Mouse (Mus musculus) left cerebral cortex, adult 2 months (tissue): ENCODE results near the gene Cry2. TPM values are rescaled to one million over a fixed set of nuclear protein-coding genes. Genes with fewer than 3 reads are reported as not detected.

ENCODE experiments used
- DNase-seq, 2 experiments: peaks; one replicate each; pipeline ENCODE4 v3.0.0; 2021 to 2022; ENCODE audit warnings: low spot score in 2 of 2, mixed read lengths in 1 of 2; ENCODE audit errors: extremely low spot score in 1 of 2
- H3K27ac ChIP-seq: fragments of 200-600 bp; 2 replicates; pipeline ENCODE4 v1.8.1; 2022
- H3K4me3 ChIP-seq: fragments of 200-600 bp; 2 replicates; pipeline ENCODE4 v1.8.1; 2022
- CTCF ChIP-seq: fragments of 200-600 bp; IDR thresholded peaks from 2 replicates; pipeline ENCODE4 v1.8.1; 2022; ENCODE audit warnings: antibody characterized with exemption, mild to moderate bottlenecking, moderate library complexity
- intact Hi-C: fragments of 180-260 bp; cut with DNase I; formaldehyde crosslinking; loops from one replicate; pipeline ENCODE4 v1.15.1; 2025
- total RNA-seq, 2 experiments: library from RNA; stranded (reverse); gene quantifications; 2 replicates each; pipeline ENCODE4 v1.2.3; 2021

Cry2 gene
- total RNA-seq, 2 experiments from 2014 or later = 126 to 129 TPM

DNA sequence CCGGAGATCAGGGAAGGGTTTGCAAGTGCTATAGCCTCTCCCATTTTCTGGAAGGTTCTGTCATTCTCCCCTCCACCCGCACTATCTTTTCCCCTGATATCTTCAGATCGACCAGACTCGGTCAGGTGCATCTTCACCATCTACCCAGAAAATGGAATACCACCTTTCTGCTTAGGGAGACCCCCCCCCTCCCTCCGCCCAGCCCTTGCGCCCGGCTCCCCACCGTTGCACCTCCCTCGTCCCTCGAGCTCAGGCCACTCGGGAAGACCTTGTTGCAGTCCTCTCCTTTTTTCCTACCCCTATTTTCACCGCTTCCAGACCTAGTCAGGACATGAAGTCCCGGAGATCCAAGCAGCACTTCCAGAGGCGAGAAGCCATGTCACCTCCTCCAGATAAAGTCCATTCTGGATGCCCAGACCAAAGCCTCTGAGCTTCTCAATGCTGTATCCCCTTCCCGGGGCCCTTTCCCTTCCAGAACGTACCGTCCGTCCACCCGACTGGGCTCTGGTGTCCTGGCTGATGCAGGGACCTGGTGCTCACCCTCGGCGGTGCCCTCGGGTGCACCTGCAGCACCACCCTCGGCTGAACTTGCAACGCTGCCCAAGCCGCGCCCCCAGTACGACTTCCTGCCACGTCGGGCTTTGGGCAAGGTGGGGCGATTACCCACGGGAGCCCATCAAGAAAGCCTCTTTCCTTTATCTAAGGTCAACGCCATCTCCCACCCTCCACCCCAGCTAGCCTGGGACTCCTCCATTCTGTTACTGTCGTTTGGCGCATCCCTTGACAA lies 26.3 kb upstream of the Cry2 start, which contains the start of gene Slc35c1:
Gene Slc35c1 (minus strand): TSS at position 618 of the 787 bp plus-strand sequence.
- no peak for DNase-seq
- H3K27ac ChIP-seq = peak within 1 kb of the TSS; percentile 86
- no peak for TF ChIP-seq CTCF
- peak within 1 kb of the TSS; percentile 85 for H3K4me3 ChIP-seq
- intact Hi-C loops = no loop called here

- intact Hi-C loops = no loop called here
- TF ChIP-seq CTCF = no peak
- peak; percentile 80 to 81 for DNase-seq
- Histone ChIP-seq H3K27ac (peak overlapping the region; percentile 86), H3K4me3 (peak overlapping the region; percentile 85)
These were observed 25.5 kb upstream of the Cry2 start for GRCm38 (mm10) chr2:92459141-92459920.

GRCm38 (mm10) chr2:92458481-92458880 lies 24.6 kb upstream of the Cry2 start:
- peak overlapping the region; percentile 86 for H3K27ac ChIP-seq
- DNase-seq = no peak

GRCm38 (mm10) chr2:92456970-92457530 lies 23.2 kb upstream of the Cry2 start:
- no peak for DNase-seq
- no peak; the same call in 1 of the 2 replicates for TF ChIP-seq CTCF
- peak overlapping the region; percentile 85 for H3K4me3 ChIP-seq
- H3K27ac ChIP-seq = peak overlapping the region; percentile 36
- intact Hi-C loops = no loop called here

More at GRCm38 (mm10) chr2:92458481-92458880, 24.6 kb upstream of the Cry2 start:
- intact Hi-C loops = no loop called here
- no peak for TF ChIP-seq CTCF
- H3K4me3 ChIP-seq = peak overlapping the region; percentile 85

GRCm38 (mm10) chr2:92455704-92456103 lies 21.9 kb upstream of the Cry2 start:
- DNase-seq = no peak
- TF ChIP-seq CTCF = no peak
- intact Hi-C loops = no loop called here
- peak overlapping the region; percentile 15; the same call in 1 of the 2 replicates for H3K4me3 ChIP-seq
- no peak overlapping the region for H3K27ac ChIP-seq

- TF ChIP-seq CTCF = no peak
- Histone ChIP-seq H3K27ac (no peak overlapping the region), H3K4me3 (no peak overlapping the region)
- intact Hi-C loops = no loop called here
- no peak for DNase-seq
These were observed 20.3 kb upstream of the Cry2 start for GRCm38 (mm10) chr2:92454166-92454565.

DNA sequence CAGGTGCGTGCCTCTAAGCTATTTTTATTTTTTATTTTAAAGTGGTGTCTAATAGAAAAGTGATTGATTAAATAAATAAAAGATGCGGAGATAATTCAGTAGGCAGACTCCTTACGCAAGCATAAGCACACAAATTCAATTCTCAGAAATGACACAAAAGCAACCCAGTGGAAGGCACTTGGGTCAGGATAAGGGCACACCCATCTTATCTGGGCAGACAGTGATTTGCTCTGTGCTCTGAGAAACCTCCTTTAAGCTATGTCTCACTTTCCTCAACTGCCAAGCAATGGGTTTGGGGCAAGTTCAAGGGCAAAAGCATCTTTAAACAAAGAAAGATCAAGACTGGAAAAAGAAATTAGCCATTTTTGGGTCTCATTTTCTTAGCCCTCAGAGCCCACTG lies 17.3 kb upstream of the Cry2 start:
- Histone ChIP-seq H3K4me3 (no peak overlapping the region), H3K27ac (no peak overlapping the region)
- intact Hi-C loops = no loop called here
- no peak for TF ChIP-seq CTCF
- no peak for DNase-seq

- Histone ChIP-seq H3K4me3 (no peak overlapping the region), H3K27ac (no peak overlapping the region)
- DNase-seq = no peak
- TF ChIP-seq CTCF = peak; percentile 40
- intact Hi-C loops = no loop called here
These were observed 13.4 kb upstream of the Cry2 start for GRCm38 (mm10) chr2:92447121-92447740.

GRCm38 (mm10) chr2:92446656-92447055 lies 12.8 kb upstream of the Cry2 start:
- TF ChIP-seq CTCF = no peak
- no peak overlapping the region for H3K27ac ChIP-seq
- DNase-seq = no peak
- H3K4me3 ChIP-seq = no peak overlapping the region
- intact Hi-C loops = no loop called here

- H3K4me3 ChIP-seq = no peak overlapping the region
- DNase-seq = no peak
- no peak overlapping the region for H3K27ac ChIP-seq
- TF ChIP-seq CTCF = no peak
- intact Hi-C loops = no loop called here
These were observed 12.0 kb upstream of the Cry2 start for GRCm38 (mm10) chr2:92445890-92446289.

DNA sequence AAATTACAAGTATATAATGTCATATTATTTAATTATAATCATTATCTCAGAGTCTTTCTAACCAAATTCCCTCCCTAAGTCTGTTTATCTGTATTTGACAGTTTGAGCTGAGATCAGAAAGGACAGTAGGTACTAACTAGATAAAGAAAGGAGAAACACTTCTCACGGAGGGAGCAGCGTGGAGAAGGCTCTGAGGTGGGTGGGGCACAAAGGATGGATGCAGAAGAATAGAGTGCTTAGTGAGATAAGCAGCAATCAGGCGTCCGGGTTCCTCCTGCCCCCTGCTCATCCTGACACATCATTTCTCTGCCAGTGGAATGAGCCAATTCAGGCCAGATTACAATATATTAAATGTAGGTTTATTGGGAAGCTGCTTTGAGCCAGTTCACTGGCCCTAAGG lies 10.5 kb upstream of the Cry2 start:
- no peak for TF ChIP-seq CTCF
- Histone ChIP-seq H3K4me3 (no peak overlapping the region), H3K27ac (no peak overlapping the region)
- intact Hi-C loops = no loop called here
- DNase-seq = no peak
